Mouse (Mus musculus) heart, embryonic 14.5 days (tissue): ENCODE measurements at regions not wholly inside any gene's neighbourhood (a gene's known extent, or its start where the extent isn't known, plus 50 kb on each side); places are given as distances from the start of the nearest gene placed in this dataset.

Experiments
- ATAC-seq: fragments of 200-750 bp; cut with Nextera tagmentation; 2 replicates; pipeline ENCODE4 v1.8.0; 2017; ENCODE audit warnings: low read depth, moderate TSS enrichment; ENCODE audit not compliant: insufficient number of reproducible peaks, insufficient read depth, low FRiP score
- H3K27ac ChIP-seq, 2 experiments: fragments of 200-500 bp in 1 of 2; fragments of 300-500 bp in 1 of 2; sonication (generic) in 1 of 2; replicated peaks in 1 of 2; 2 replicates each; pipeline ENCODE4 v1.5.1; 2012 to 2014; ENCODE audit warnings: low read depth in 2 of 2, low read length in 2 of 2, control low read depth in 1 of 2, mild to moderate bottlenecking in 1 of 2, mixed read lengths in 1 of 2; ENCODE audit not compliant: control insufficient read depth in 1 of 2, insufficient read depth in 1 of 2
- H3K27me3 ChIP-seq: fragments of 300-500 bp; sonication (generic); 2 replicates; pipeline ENCODE4 v1.6.1; 2014; ENCODE audit warnings: mild to moderate bottlenecking, low read length, control low read depth; ENCODE audit not compliant: control insufficient read depth, insufficient read depth
- H3K36me3 ChIP-seq: fragments of 300-500 bp; sonication (generic); 2 replicates; pipeline ENCODE4 v1.6.1; 2014; ENCODE audit warnings: mild to moderate bottlenecking, control low read depth, low read length, mixed read lengths; ENCODE audit not compliant: control insufficient read depth, insufficient read depth
- H3K4me1 ChIP-seq, 2 experiments: fragments of 200-500 bp in 1 of 2; fragments of 300-500 bp in 1 of 2; sonication (generic) in 1 of 2; 2 replicates each; pipeline ENCODE4 v1.6.1; 2012 to 2014; ENCODE audit warnings: low read length in 2 of 2, control low read depth in 1 of 2, mixed read lengths in 1 of 2; ENCODE audit not compliant: control insufficient read depth in 2 of 2, insufficient read depth in 2 of 2
- H3K4me2 ChIP-seq: fragments of 300-500 bp; sonication (generic); 2 replicates; pipeline ENCODE4 v1.6.1; 2014; ENCODE audit warnings: mild to moderate bottlenecking, low read length
- H3K4me3 ChIP-seq, 2 experiments: fragments of 200-500 bp in 1 of 2; fragments of 300-500 bp in 1 of 2; sonication (generic) in 1 of 2; 2 replicates each; pipeline ENCODE4 v1.5.1; 2012 to 2014; ENCODE audit warnings: low read length in 2 of 2, mild to moderate bottlenecking in 2 of 2, control low read depth in 1 of 2, low read depth in 1 of 2, moderate library complexity in 1 of 2; ENCODE audit not compliant: control insufficient read depth in 1 of 2, insufficient read depth in 1 of 2
- H3K9ac ChIP-seq: fragments of 300-500 bp; sonication (generic); 2 replicates; pipeline ENCODE4 v1.6.1; 2014; ENCODE audit warnings: mild to moderate bottlenecking, low read length
- H3K9me3 ChIP-seq: fragments of 300-500 bp; sonication (generic); 2 replicates; pipeline ENCODE4 v1.6.1; 2016; ENCODE audit warnings: low read length, control low read depth; ENCODE audit not compliant: control insufficient read depth
- WGBS: fragments of 180-500 bp; shearing (Covaris S2); extraction: QIAGEN DNeasy Blood & Tissue Kit; methylation state at CpG from one replicate; pipeline ENCODE4 v1.1.7; 2014; 5-methylcytosine and 5-hydroxymethylcytosine counted together

DNA sequence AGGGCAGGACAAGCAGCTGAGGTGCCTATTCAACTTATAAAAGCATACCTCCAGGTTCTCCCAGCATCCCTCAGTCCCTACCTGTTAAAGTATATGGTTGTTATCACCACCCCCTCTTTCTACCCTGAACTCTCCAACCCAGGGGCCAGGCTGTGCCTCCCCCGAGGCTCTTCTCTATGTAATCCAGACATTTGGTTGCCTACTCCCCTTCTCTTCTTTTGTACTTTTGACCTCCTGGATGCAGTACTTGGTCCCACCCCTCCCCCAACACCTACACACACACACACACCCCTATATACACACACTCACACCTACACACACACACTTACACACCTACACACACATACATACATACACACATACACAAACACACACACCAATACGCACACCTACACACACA, 180.4 kb upstream of the Frmd6 start:
- 84% methylated on average over 2 of the region's 2 CpGs for WGBS
- H3K36me3 ChIP-seq = no peaks in the 10 kb centered on the region
- peaks cover 18 to 27% of the 10 kb centered on the region in 2 experiments for H3K4me1 ChIP-seq
- no peaks in the 10 kb centered on the region for H3K9me3 ChIP-seq
- no peak overlapping the region for H3K27ac ChIP-seq
- no peak overlapping the region for H3K4me2 ChIP-seq
- no peak overlapping the region for H3K4me3 ChIP-seq
- ATAC-seq = no peak
- H3K27me3 ChIP-seq = no peaks in the 10 kb centered on the region
- no peak overlapping the region for H3K9ac ChIP-seq

DNA sequence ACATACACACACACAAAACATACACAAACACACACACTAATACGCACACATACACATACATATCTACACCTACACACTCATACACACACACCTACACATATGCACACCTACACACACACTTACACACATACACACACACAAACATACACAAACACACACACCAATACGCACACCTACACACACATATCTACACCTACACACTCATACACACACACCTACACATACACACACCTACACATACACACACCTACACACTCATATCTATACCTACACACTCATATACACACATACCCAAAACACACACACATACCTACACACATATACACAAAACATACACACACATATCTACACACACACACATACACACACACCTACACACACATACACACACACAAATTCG, 179.9 kb upstream of the Frmd6 start:
- Histone ChIP-seq H3K27ac (no peak overlapping the region), H3K4me2 (no peak overlapping the region), H3K9ac (no peak overlapping the region), H3K9me3 (no peaks in the 10 kb centered on the region), H3K4me1 (peaks cover 18 to 32% of the 10 kb centered on the region in 2 experiments), H3K27me3 (no peaks in the 10 kb centered on the region), H3K36me3 (no peaks in the 10 kb centered on the region), H3K4me3 (no peak overlapping the region)
- WGBS = 82% methylated on average over 3 of the region's 3 CpGs
- peak; percentile 43; the same call in 1 of the 2 replicates for ATAC-seq

DNA sequence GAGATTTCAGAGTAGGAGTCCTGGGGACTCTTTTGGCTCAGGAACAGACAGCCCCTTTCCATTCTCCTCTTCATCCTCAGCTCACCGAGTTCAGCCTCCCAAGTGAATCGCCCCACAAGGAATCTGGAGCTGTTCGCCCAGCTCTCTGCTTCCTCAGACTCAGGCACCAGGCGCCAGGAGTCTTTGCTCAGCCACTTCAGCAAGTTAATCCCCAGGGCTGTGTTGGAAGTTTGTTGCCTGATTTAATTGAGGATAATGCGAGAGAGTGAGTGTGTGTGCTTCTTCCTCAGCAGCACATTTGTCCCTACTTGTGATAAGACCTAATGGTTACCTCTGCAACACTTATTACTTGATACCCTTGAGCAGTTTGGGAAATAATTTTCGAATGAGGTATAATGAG, 177.8 kb upstream of the Frmd6 start:
- no peak for ATAC-seq
- H3K4me1 ChIP-seq = peaks cover 21 to 40% of the 10 kb centered on the region in 2 experiments
- peak overlapping the region; percentile 35 to 81 for H3K27ac ChIP-seq
- no peak overlapping the region for H3K4me2 ChIP-seq
- 25% methylated on average over 6 of the region's 6 CpGs for WGBS
- no peak overlapping the region for H3K4me3 ChIP-seq
- no peaks in the 10 kb centered on the region for H3K27me3 ChIP-seq
- no peak overlapping the region for H3K9ac ChIP-seq
- no peaks in the 10 kb centered on the region for H3K36me3 ChIP-seq
- no peaks in the 10 kb centered on the region for H3K9me3 ChIP-seq

DNA sequence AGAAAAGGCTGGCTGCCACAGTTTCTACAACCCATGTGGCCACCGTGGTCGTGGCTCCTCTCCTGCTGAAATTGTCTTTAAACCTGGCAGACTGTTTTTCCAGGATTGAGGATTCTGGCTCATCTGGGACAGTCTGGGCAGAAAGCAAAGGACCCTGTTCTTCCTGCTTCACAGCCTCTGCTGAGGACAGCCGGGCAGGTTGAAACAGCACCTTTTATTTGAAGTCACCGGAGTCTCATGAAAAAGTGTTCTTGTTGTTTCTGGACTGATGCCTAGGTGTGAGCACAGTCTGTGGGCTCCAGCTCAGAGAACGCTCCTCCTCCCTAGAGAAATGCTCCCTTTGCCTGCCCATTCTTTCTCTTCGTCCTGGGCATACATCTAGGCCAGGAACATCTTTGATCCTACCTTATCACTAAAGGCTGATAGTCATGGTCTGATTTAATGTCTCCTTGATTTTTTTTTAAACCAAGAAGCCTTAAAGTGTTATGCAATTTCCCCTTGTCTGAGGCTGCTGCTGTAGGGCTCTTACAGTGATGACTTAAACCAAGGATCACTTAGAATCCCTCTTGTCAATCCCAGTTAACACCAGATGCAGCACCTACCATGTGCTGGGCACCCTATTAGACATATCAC, 177.0 kb upstream of the Frmd6 start:
- H3K4me3 ChIP-seq = no peak overlapping the region
- ATAC-seq = no peak
- no peaks in the 10 kb centered on the region for H3K36me3 ChIP-seq
- H3K27ac ChIP-seq = peak overlapping the region in 1 of 2 experiments; percentile 81; a peak in 3 of 4 replicates
- no peak overlapping the region for H3K9ac ChIP-seq
- no peaks in the 10 kb centered on the region for H3K27me3 ChIP-seq
- H3K9me3 ChIP-seq = no peaks in the 10 kb centered on the region
- H3K4me2 ChIP-seq = no peak overlapping the region
- peaks cover 21 to 40% of the 10 kb centered on the region in 2 experiments for H3K4me1 ChIP-seq
- 63% methylated on average over 6 of the region's 6 CpGs for whole genome bisulfite sequencing

DNA sequence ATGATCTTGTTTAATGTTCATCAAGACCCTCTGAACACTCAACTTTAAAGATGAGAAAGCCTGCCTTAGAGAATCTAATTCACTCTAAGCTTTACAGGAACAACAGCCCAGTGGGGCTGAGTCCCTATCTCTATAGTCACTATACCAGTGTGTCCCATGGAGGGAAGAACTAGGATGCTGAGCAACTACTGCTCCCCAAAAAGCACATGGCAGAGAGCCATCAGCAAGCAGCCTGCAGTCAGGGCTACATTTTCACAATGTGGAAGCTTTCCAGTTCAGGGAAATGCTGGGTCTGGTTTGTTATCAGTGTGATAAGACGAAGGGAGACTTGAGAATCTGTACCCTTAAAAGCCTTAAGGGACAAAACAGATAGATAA, 176.5 kb upstream of the Frmd6 start:
- Histone ChIP-seq H3K27me3 (no peaks in the 10 kb centered on the region), H3K4me3 (no peak overlapping the region), H3K27ac (peak overlapping the region; percentile 73 to 81), H3K9me3 (no peaks in the 10 kb centered on the region), H3K4me2 (no peak overlapping the region), H3K36me3 (no peaks in the 10 kb centered on the region), H3K9ac (no peak overlapping the region), H3K4me1 (peaks cover 21 to 41% of the 10 kb centered on the region in 2 experiments)
- WGBS = 22% methylated on average over 1 of the region's 1 CpGs
- ATAC-seq = no peak

DNA sequence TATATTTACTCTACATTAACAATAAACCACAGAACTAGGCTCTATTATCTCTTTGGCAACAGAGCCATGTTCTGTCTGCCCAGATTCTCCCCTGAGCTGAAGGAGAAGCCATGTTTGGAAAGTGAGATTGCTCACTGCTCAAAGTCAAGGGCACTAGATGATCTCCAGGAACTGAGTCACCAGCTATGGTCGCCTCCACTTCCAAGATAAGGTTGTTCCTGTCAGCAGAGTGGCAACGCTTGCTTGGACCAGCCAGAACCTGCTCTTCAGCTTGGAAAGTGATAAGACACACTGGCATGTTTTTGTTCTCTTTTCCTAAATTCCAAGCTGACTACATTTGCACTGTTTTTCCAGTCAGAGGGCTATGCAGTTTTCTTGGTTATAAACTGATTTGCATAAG, 175.6 kb upstream of the Frmd6 start:
- Histone ChIP-seq H3K4me1 (peaks cover 28 to 50% of the 10 kb centered on the region in 2 experiments), H3K27me3 (no peaks in the 10 kb centered on the region), H3K9me3 (no peaks in the 10 kb centered on the region), H3K27ac (peak overlapping the region; percentile 73 to 81), H3K4me2 (no peak overlapping the region), H3K4me3 (no peak overlapping the region), H3K36me3 (no peaks in the 10 kb centered on the region), H3K9ac (no peak overlapping the region)
- WGBS = 1% methylated on average over 2 of the region's 2 CpGs
- ATAC-seq = peak; percentile 69

DNA sequence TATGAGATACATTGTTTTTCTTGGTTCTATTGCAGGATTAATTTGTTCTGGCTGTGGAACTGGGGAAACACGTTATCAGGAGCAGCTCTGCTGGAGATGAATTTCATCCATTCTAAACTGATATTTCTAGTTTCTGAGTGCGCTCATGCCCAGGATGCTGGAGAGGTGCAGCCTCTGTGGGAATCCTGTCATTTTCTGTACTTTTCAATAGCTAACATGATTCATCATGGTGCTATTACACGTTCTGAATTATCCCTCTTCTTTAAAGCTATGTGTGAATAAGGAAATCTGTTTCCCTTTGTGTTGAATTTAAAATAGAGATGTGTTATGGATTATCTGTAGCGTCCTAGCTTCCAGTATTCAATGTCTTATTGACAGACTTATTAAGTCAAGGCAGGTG, 174.8 kb upstream of the Frmd6 start:
- Histone ChIP-seq H3K27ac (peak overlapping the region in 1 of 2 experiments; percentile 81; a peak in 1 of 4 replicates), H3K9me3 (no peaks in the 10 kb centered on the region), H3K4me3 (no peak overlapping the region), H3K4me2 (no peak overlapping the region), H3K27me3 (no peaks in the 10 kb centered on the region), H3K9ac (no peak overlapping the region), H3K4me1 (peaks cover 36 to 56% of the 10 kb centered on the region in 2 experiments), H3K36me3 (no peaks in the 10 kb centered on the region)
- WGBS = 75% methylated on average over 4 of the region's 4 CpGs
- no peak for ATAC-seq

DNA sequence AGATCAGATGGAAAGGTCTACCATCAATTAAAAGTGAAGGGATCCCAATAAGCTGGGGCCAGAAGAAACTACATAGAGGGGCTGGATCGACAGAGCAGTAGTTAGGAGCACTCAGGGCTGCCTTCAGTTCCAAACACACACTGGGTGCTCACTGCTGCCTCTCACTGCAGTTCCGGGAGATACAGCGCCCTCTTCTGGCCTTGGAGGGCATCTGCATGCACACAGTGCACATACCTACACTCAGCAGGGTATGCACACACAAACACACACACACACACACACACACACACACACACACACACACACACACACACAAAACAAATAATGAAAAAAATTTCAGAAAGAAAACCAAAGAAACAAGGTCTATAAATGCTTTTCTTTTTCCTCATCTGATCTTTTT, 172.6 kb upstream of the Frmd6 start:
- Histone ChIP-seq H3K4me1 (peaks cover 39 to 66% of the 10 kb centered on the region in 2 experiments), H3K9ac (no peak overlapping the region), H3K4me2 (no peak overlapping the region), H3K36me3 (no peaks in the 10 kb centered on the region), H3K27ac (no peak overlapping the region), H3K27me3 (no peaks in the 10 kb centered on the region), H3K9me3 (no peaks in the 10 kb centered on the region), H3K4me3 (no peak overlapping the region)
- ATAC-seq = no peak
- WGBS = 71% methylated on average over 3 of the region's 3 CpGs
